Mouse (Mus musculus): ENCODE measurements around the gene Bloc1s4. TPM values are rescaled to one million over a fixed set of nuclear protein-coding genes. Genes with fewer than 3 reads are reported as not detected.

Bloc1s4 gene
- 10 to 100 TPM; 25.2 to 26.1 TPM for total RNA-seq (2021)

DNA sequence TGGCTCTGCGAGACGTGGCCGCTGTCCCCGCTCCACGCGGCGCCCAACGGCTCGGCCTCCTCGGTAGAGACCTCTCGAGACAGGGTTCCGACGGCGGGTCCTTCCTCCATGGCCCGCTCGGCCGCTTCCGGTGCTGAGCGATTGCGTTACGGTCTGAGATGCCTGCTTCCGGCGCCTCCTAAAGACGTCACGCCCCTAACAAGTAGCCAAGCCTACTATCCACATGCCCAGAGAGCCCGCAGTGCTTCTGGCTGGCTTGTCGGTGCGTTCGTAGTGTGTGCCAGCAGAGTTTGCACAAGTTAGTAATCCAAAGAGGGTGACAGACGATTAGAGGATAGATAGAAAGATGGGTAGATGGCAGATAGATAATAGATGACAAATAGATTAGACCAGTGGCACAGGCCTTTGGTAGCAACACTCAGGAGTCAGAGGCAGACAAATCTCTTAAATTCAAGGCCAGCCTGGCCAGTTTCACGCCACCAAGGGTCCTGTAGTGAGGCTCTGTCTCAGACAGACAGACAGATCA is at the start of gene Bloc1s4:
Gene Bloc1s4, minus strand, starts transcription at position 115 of the 526 bp plus-strand sequence.
- peak; percentile 92 to 95 for DNase-seq (ENCODE audit: extremely low spot score in 1 of 2, low spot score in 1 of 2)

DNA sequence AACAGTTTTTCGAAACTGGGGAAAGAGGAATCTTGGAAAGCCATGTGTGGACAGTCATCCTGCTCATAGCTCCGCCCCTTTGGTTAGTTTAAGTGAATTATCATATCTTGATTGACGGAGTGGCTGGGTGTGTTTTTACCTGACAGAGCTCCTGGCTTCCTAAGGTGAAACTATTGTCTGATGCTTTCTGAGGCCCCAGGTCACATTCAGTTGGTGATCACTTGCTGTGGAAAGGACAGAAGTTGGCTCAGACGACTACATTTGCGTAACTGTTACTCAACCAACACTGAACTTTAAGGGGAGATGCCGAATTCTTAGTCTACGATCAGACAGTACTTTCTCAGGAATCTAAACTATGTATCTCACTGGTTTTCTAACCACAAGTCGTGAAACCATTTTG is 48.8 kb upstream of the Bloc1s4 start:
- no peak for DNase-seq (ENCODE audit: extremely low spot score in 1 of 2, low spot score in 1 of 2)

DNA sequence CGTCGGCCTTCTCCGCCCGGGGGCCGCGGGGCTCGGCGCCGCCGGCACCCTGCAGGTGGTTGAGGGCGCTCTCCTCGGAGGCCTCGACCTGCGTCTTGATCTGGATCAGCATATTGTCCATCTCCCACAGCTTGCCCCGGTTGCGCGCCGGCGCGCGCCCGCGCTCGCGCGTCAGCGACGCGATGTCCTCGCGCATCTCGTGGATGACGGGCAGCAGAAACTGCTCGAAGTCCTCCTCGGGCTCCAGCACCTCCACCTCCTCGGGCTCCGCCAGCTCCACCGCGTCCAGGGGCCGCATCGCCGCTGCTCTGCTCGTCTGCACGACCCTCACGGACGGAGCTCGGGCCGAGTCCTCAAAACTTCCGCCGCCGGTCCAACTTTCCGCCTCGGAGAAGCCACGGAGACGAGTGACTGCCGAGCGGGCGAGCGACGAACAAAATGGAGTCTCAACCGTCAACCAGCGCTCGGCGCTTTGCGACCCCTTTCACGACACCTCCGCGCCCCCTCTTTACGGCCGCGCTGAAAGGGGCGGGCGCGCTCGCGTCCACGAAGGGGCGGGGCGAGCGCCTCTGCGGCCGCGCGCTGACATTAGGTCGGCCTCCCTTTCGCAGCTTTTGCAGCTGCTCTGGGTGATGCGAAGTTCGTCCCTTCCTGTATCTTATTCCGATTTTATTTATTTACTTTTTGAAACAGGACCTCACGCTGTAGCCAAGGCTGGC is 48.0 kb upstream of the Bloc1s4 start, which contains the start of gene Mrfap1:
Gene Mrfap1, minus strand, starts transcription at position 477 of the 719 bp plus-strand sequence.
- DNase-seq (ENCODE audit: extremely low spot score in 1 of 2, low spot score in 1 of 2) = peak; percentile 89 to 95

- peak; percentile 54 to 63 for DNase-seq (ENCODE audit: extremely low spot score in 1 of 2, low spot score in 1 of 2)
Observed at GRCm38 (mm10) chr5:36795647-36796295, 47.3 kb upstream of the Bloc1s4 start.

DNA sequence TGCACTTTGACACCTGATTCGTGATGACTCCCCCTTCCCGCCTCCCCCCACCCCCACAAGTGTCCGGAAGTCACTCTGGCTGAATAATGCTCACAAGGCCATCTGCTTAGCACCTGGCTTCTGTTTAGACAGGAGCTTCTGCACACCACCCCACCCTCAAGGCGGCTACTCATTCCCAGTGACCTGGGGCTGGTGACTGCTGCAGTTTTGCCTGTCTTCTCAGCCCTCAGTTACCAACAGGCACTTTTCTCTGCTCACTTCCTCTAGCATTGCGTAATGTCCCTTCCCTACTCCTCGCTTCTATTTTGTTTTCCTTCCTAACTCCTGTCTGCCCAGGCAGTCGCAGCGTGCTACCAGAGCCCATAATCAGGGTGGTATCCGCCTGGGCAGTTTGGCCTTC is 43.4 kb upstream of the Bloc1s4 start:
- DNase-seq (ENCODE audit: extremely low spot score in 1 of 2, low spot score in 1 of 2) = no peak

GRCm38 (mm10) chr5:36786052-36786451 is 37.6 kb upstream of the Bloc1s4 start:
- no peak for DNase-seq (ENCODE audit: extremely low spot score in 1 of 2, low spot score in 1 of 2)

- DNase-seq (ENCODE audit: extremely low spot score in 1 of 2, low spot score in 1 of 2) = no peak
Observed at GRCm38 (mm10) chr5:36779512-36779911, 31.1 kb upstream of the Bloc1s4 start.

GRCm38 (mm10) chr5:36778901-36779300 is 30.5 kb upstream of the Bloc1s4 start:
- no peak for DNase-seq (ENCODE audit: extremely low spot score in 1 of 2, low spot score in 1 of 2)

DNA sequence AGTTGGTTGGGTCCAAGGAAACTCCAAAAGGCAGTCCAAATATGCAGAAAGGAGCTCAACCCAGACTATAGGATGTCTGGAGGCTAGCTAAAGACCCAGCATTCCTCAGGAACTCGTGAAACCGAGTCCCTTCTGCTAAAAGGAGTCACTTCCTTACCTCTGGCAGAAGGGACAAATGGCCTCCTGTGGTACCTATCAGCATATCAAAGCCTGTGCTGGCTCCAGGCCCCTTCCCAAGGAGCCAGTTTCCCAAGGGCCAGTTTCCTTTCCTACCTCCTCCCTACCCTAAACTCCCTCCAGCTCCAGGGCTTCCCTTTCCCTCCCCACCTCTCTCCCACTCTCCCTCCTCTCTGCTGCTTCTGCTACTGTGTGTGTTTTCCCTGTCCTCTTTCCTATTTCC is 28.7 kb upstream of the Bloc1s4 start:
- DNase-seq (ENCODE audit: extremely low spot score in 1 of 2, low spot score in 1 of 2) = no peak

DNA sequence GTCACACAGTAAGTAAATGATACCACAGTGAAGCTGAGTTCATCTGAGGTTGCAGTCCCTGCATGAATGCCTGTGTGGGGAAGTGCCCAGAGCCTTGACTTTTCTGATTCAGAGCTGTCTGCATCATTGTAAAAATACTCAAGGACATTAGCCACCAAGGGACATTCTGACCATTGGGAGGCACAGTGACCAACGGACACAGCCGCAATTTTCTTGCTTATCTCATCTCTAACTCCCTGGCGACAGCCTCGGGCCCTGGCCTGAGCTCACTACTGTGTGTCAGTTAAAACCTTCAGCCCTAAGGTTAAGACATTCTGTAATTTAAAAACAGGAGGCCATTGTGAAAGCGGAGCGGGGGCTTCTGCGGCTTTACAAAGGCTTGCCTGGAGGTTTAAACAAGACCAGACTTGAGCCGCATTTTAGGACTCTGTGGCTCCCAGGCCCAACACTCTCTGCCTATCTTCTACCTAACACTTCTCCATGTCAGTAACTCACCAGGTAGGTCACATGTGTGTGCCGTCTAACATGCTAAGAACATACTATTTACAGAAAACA is 27.6 kb upstream of the Bloc1s4 start:
- DNase-seq (ENCODE audit: extremely low spot score in 1 of 2, low spot score in 1 of 2) = no peak

GRCm38 (mm10) chr5:36775317-36775716 is 26.9 kb upstream of the Bloc1s4 start:
- DNase-seq (ENCODE audit: extremely low spot score in 1 of 2, low spot score in 1 of 2) = no peak

DNA sequence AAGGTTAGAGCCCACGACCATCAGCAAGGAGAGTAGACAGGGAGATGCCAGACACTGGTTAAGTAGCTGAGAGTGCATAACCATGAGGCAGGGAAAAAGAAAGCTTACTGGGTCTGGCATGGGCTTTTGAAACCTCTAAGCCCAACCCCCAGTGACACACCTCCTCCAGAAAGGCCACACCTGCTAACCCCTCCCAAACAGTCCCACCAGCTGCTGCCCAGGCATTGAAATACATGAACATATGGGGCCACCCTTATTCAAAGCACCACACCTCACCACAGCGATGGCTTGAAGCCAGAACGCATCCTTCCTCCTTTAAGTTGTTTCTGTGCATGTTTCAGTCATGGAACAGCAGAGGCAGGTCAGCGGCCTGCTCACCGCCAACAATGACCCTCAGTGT is 24.1 kb upstream of the Bloc1s4 start:
- no peak for DNase-seq (ENCODE audit: extremely low spot score in 1 of 2, low spot score in 1 of 2)

DNA sequence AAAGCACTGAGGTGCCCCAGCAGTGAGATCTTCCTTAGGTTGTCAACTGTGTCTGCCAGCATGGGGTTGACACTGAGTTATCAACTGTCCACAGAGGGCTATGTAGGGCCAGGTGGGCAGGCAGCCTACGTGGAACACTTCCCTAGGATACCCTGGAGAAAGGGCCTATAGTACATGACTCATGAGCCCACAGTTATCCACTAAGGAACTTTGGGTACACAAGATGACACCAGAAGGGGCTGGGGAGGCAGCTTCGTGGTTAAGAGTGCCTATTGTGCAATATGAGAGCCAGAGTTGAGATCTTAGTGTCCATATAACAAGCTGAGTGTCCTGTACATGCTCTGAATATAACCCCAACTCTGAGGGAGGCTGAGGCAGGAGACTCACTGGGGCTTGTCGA is 21.2 kb upstream of the Bloc1s4 start:
- no peak for DNase-seq (ENCODE audit: extremely low spot score in 1 of 2, low spot score in 1 of 2)

DNA sequence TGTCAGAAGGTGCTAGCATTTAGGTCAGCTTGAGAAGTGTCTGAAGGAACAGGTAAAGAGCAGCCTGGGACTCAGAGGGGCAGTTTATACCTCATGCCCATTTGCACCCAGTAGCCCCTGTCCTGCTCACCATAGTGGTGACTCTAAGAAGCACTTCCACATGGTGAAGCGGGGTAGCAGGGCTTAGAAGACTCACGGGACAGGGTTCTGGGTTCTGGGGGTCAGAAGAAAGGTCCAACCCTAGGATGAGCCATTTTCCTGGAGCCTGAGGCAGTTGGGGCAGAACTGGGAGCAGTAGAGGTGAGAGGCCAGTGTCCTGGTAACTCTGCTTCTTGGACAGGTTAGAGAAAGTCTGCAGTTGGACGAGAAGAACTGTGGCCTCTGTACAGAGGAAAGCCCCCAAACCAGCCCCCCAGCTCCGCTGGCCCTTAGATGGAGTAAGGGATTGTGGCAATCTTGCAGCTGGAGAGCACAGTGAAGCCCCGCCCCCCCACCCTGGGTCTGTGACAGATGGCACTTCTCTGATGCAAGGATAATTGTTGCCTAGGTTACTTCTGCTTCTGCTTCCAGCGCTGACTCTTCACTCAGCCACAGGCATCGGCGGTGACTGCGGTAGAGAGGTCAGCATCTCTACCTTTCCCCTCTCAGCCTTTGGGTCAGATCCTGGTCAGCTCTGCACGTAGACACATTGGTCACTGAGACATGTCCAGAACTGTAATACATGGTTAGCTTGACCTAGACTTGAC is 18.7 kb upstream of the Bloc1s4 start:
- DNase-seq (ENCODE audit: extremely low spot score in 1 of 2, low spot score in 1 of 2) = no peak

DNA sequence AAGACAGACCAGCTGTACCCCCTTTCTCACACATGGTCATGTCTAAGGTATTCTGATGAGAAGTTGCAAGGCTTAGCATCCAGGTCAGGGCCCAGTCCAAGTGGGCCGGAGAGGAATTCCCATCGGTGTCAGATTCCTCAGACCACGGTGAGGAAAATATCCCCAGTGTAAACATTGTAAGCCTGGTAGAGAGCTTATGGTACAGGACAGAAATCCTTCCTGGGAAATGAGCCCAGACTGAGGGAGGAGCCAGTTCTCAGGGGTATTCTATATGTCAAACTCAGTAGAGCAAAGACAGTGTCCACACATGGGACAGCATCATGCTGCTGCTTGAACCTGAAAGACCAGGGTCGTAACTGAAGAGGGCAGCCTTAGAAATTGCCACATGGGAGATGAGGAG is 11.4 kb upstream of the Bloc1s4 start:
- DNase-seq (ENCODE audit: extremely low spot score in 1 of 2, low spot score in 1 of 2) = no peak

DNA sequence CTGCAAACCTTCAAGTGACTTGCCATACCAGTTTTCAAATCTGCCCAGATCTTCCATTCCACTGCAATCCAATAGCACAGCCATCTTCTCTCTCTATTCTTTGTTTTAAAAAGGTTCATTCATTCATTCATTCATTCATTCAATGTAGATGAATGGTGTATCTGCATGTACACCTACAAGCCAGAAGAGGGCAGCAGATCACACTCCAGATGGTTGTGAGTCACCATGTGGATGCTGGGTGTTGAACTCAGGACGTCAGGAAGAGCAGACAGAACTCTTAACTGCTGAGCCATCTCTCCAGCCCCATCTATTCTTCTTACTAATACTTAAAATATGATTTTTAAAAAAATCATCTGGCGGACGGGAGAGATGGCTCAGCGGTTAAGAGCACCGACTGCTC is 8.6 kb upstream of the Bloc1s4 start:
- DNase-seq (ENCODE audit: extremely low spot score in 1 of 2, low spot score in 1 of 2) = no peak

GRCm38 (mm10) chr5:36750119-36751078 is 1.9 kb upstream of the Bloc1s4 start:
- DNase-seq (ENCODE audit: extremely low spot score in 1 of 2, low spot score in 1 of 2) = no peak

DNA sequence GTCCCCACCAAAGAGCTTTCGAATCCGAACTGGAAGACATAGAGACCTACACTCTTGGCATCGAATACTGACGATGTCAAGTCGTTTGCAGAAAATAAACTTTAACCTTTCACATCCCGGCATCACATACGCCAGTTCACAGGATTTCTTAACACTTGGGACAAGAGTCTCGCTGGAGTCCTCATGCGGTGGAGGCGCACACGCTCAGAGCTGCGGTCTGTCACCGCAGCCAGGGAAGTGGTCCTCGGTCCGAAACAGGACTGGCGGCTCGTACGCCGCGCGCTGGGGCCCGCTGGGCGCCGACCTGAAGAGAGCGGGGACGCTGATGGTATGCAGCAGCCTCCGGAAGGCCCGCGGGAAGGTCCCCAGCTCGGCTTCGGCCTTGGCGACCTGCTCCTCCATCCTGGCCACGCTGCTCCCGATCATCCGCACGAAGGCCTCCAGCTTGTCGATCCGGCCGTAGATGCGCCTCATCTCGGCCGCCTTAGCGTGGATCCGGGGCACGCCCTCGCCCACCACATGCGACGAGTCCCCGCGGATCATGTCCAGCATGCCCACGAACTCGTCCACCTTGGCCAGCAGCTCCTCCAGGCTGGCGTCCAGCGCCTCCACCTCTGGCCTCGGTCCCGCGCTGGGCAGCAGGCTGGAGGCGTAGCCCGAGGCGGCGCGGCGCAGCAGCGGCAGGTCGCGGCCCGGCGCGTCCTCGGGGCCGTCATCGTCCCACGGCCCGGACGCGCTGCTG is 485 bp downstream of the Bloc1s4 start:
- DNase-seq (ENCODE audit: extremely low spot score in 1 of 2, low spot score in 1 of 2) = peak in 1 of 2 experiments; percentile 30

GRCm38 (mm10) chr5:36747071-36747470 is 1.4 kb downstream of the Bloc1s4 start:
- no peak for DNase-seq (ENCODE audit: extremely low spot score in 1 of 2, low spot score in 1 of 2)

Measured in layer of hippocampus, postnatal 25 days (tissue).